Mouse (Mus musculus) adipose tissue, adult 10 weeks (tissue): ENCODE results near the gene Ercc2. TPM values are rescaled to one million over a fixed set of nuclear protein-coding genes. Genes with fewer than 3 reads are reported as not detected.

Experiments
- polyA plus RNA-seq: library from polyadenylated mRNA; stranded (reverse); fragments of 350-450 nt; fragmentation: Illumina TruSeq; extraction: RNeasy Lipid Tissue Mini Kit (QIAGEN cat#74804); gene quantifications from one replicate; pipeline ENCODE4 v1.2.3, GENCODE M21; 2014; ENCODE audit warnings: low read depth, low replicate concordance

Ercc2 gene
- polyA plus RNA-seq, result 18.9 TPM

GRCm38 (mm10) chr7:19381377-19382165 lies at the start of gene Ercc2:
TSS of gene Ercc2 (plus strand) at chr7:19382010.

GRCm38 (mm10) chr7:19344237-19344847 lies 37.5 kb upstream of the Ercc2 start, which contains the start of gene Ercc1:
TSS of gene Ercc1 (plus strand) at chr7:19344778.

DNA sequence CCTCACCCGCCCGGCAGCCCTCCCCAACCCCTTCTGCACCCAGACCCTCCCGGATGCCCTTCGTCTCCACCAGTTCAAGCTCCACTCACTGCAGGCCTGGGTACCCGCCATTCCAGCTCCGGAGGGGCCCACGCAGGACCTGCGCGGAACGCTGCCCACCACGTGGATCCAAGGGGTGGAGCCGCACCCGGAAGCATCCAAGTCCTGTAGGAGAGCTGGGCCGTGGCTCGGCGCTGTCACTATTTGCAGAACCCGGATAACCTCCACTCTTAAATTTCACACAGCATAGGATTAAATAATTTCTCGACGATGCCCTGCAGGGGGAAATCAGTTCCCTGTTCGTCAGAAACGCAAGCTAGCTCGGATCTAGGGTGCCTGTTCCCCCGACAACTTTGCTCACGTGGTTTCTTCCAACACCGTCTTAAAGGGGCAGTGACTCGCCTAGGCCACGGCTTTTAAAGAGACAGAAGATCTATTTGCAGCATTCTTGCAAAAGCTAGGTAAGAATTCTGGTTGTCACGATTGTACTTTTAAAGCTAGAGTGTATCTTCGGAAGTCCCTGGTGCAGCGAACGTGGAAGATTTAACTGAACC lies 22.4 kb upstream of the Ercc2 start, which contains the start of the genes Cd3eap and Ppp1r13l:
Cd3eap (minus strand) TSS at position 185 of the 593 bp plus-strand sequence.
Ppp1r13l (plus strand) TSS at position 451 of the 593 bp plus-strand sequence.

DNA sequence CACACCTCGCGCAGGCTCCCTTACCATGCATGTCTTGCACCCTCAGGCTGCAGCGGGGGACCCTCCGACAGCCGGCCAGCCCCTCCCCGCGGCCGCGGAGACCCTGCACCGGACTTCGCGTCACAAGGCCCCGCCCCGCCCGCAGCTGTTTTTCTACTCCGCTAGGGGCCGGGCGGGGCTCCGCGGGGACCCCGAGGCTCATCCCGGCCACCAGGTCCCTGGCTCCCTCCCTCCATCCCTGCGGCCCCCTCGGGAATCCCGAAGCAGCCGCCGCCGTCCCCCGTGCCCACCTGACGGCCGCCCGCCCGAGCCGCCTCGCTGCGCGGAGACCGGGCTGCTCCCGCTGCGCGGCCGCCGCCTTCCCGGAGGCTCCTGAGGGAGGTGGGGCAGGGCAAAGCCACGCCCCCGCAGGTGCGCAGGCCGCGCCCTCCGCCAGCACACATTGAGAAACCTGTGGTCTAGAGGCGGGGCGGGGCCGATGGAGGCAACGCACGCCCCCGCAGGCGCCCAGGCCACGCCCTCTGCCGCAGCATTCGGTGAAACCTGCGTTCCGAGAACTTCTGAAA lies 22.0 kb downstream of the Ercc2 start, which contains the start of gene Klc3:
Klc3 (minus strand) TSS at position 374 of the 566 bp plus-strand sequence.

DNA sequence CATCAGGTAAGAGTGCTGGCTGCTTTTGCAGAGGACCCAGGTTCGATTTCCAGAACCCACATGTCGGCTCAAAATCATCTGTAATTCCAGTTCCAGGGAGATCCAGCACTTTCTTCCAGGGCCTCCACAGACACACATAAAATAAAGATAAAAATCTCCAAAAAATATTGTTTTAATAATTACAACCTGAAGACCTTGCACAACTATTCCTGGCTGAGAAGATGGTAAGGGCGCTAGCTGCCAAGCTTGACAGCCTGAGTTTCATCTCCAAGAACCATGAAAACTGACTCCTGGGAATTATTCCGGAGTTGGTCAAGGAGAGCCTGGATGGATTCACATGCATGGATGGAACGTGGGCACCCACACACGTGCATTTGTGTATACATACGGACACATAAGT lies 22.7 kb downstream of the Ercc2 start, which contains the start of gene Ckm:
Ckm (plus strand) TSS at position 301 of the 400 bp plus-strand sequence.

Other genes with a start within 250 kb of the Ercc2 start
- 16.3 TPM for gene Qpctl, start 232.7 kb upstream of the Ercc2 start, polyA plus RNA-seq
- gene Snrpd2, start 232.3 kb upstream of the Ercc2 start, polyA plus RNA-seq, result 49.7 TPM
- 3.2 TPM for gene Gipr, start 215.9 kb upstream of the Ercc2 start, polyA plus RNA-seq
- gene Eml2, start 205.6 kb upstream of the Ercc2 start, polyA plus RNA-seq, result 43.2 TPM
- gene Gpr4, start 169.5 kb upstream of the Ercc2 start, polyA plus RNA-seq, result 5.1 TPM
- gene Opa3, start 153.7 kb upstream of the Ercc2 start, polyA plus RNA-seq, result 23.6 TPM
- gene Vasp, start 110.2 kb upstream of the Ercc2 start, polyA plus RNA-seq, result 45.6 TPM
- not detected for gene Ppm1n, start 101.9 kb upstream of the Ercc2 start, polyA plus RNA-seq
- gene Rtn2, start 99.4 kb upstream of the Ercc2 start, polyA plus RNA-seq, result 18.4 TPM
- 4.7 TPM for gene Fosb, start 72.0 kb upstream of the Ercc2 start, polyA plus RNA-seq
- 41.4 TPM for gene Ercc1, start 37.2 kb upstream of the Ercc2 start, polyA plus RNA-seq
- gene Cd3eap, start 22.5 kb upstream of the Ercc2 start, polyA plus RNA-seq, result 11.6 TPM
- gene Ppp1r13l, start 22.3 kb upstream of the Ercc2 start, polyA plus RNA-seq, result 14.2 TPM
- gene Klc3, start 22.1 kb downstream of the Ercc2 start, polyA plus RNA-seq, result 21.0 TPM
- 2.2 TPM for gene Ckm, start 22.8 kb downstream of the Ercc2 start, polyA plus RNA-seq
- gene Mark4, start 76.8 kb downstream of the Ercc2 start, polyA plus RNA-seq, result 15.0 TPM
- gene Exoc3l2, start 81.3 kb downstream of the Ercc2 start, polyA plus RNA-seq, result 4.9 TPM
- 5.4 TPM for gene Bloc1s3, start 126.4 kb downstream of the Ercc2 start, polyA plus RNA-seq
- gene Trappc6a, start 126.4 kb downstream of the Ercc2 start, polyA plus RNA-seq, result 93.3 TPM
- 0.21 TPM for gene Nkpd1, start 135.8 kb downstream of the Ercc2 start, polyA plus RNA-seq
- 83.9 TPM for gene Ppp1r37, start 181.1 kb downstream of the Ercc2 start, polyA plus RNA-seq
- 1.5 TPM for gene Zfp296, start 195.3 kb downstream of the Ercc2 start, polyA plus RNA-seq
- gene Gemin7, start 195.6 kb downstream of the Ercc2 start, polyA plus RNA-seq, result 42.4 TPM
- gene Clasrp, start 222.5 kb downstream of the Ercc2 start, polyA plus RNA-seq, result 40.3 TPM
- gene Relb, start 247.4 kb downstream of the Ercc2 start, polyA plus RNA-seq, result 12.3 TPM